Mouse (Mus musculus) cerebellum, adult 18-20 months (tissue): ENCODE results near the gene Rbms1.
A peak's percentile ranks its signal among the peaks of the same experiment; 100 is the strongest.

Experiments
- DNase-seq, 2 experiments: peaks; one replicate each; pipeline ENCODE4 v3.0.0; 2021

Gene Rbms1

GRCm38 (mm10) chr2:60914524-60915280 is 48.3 kb downstream of the Rbms1 start:
- DNase-seq: no peak

DNA sequence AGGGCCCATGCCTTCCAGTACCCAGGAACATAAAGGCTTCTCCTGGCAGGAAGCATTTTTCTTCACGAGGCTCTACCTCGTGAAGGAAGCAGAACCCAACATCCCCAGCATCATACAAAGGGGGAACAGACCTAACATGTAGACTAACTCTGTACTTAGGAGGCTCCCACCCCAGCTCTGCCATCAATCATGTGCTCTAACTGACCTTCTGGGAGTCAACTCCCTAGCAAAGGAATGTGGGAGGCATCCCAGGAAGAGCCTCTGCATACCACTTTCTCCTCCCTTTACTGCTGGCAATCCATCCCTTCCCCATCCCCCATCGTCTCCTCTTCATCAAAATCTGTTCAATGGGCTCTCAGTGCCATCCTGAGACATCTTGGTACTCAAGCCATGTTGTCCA is 49.7 kb downstream of the Rbms1 start:
- no peak for DNase-seq

DNA sequence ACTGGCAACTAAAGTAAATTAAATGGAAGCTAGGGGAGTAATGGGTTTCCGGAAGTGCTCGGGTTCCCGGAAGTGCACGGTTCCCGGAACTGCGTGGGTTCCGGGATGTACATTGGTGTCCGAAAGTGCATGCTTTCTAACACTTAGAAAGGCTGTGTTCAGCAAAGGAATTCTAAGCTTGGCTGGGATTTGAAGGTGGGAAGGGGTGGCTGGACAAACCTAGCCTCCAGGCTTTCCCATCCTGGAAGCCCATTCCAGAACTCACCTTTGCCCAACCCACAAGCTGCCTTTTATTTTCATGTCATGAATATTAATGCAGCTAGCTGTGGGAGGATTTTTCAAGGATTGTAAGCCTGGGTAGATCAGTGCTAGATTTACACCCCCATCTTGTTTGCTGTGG is 51.3 kb downstream of the Rbms1 start:
- no peak for DNase-seq

DNA sequence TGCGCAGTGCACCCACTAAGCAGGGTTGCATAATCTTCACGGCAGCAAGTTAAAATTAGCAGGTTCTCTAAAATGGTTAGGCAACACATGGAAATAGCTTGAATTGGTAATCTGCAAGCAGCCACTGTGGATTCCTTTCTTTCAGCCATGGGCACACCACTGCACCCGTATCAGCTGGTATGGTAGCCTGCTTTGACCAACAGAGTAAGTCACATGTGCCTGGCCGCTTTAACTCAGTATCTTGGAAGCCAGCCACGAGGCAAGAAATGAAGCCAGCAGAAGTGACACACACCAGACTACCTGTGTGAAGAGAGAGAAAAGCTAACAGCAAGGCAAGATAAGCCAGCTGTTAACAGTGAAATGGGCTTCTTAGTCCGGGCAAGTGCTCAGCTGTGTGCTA is 52.2 kb downstream of the Rbms1 start:
- DNase-seq: peak; percentile 6 to 15

GRCm38 (mm10) chr2:60908551-60908950 is 54.4 kb downstream of the Rbms1 start:
- no peak for DNase-seq

DNA sequence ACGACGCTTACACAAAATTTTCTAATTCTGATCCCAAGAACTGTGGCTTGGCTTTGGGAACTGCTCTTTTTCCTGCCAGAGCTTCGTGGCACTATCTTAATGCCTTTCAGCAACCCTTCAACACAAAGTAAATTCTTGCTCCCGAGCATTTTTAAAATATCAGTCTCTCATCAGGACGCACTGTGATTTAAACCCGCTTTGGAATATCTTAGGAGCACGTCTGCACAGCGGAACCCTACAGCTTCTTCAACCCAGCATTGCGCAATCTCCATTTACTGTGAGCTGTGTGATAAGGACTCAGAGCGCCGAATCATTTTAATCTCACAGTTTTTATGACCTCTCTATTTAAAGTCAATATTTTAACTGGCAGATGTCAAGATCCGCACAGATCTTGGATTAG is 54.9 kb downstream of the Rbms1 start:
- no peak for DNase-seq

- DNase-seq: no peak
These were observed 57.7 kb downstream of the Rbms1 start for GRCm38 (mm10) chr2:60905283-60905682.

GRCm38 (mm10) chr2:60904141-60904540 is 58.9 kb downstream of the Rbms1 start:
- no peak for DNase-seq

DNA sequence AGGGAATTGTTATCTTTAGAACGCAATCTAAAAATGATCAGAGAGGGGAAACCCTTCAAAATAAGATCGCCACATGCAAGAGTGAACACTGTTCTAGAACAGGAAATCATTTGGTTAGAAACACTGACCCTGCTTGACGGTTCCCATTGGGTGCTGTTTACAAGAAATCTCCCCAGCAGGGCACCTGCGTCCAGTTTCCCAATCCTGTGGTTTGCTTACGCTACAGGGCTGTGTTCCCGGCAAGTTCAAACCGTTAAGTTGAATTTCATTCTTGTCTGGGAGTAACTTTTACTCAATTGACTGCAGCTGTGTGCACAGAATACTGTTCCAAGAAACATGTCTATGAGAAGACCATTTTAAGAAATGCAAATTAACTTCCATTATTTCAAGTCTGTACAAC is 59.5 kb downstream of the Rbms1 start:
- DNase-seq: no peak

- no peak for DNase-seq
These were observed 60.4 kb downstream of the Rbms1 start for GRCm38 (mm10) chr2:60902446-60903137.

GRCm38 (mm10) chr2:60901511-60901951 is 61.5 kb downstream of the Rbms1 start:
- DNase-seq: no peak

DNA sequence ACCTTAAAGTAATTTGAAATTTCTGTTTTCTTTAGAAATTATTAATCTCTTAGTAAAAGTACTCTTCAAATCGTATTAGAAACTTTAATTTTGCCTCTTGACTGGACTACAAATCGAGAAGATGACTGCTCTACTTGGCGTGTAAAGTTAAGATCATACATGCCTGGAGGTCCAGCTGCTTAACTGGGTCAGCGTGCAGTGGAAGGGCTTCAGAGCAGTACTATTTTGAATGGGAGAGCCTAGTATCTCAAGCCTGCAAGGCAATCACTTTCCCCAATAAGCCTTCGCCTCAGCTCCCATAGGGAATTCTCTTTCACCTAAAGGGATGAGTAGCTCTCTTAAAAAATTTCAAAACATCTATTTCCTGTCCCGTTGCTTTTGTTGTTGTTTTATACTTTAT is 62.0 kb downstream of the Rbms1 start:
- no peak for DNase-seq

- DNase-seq: no peak
These were observed 70.0 kb downstream of the Rbms1 start for GRCm38 (mm10) chr2:60893042-60893441.

DNA sequence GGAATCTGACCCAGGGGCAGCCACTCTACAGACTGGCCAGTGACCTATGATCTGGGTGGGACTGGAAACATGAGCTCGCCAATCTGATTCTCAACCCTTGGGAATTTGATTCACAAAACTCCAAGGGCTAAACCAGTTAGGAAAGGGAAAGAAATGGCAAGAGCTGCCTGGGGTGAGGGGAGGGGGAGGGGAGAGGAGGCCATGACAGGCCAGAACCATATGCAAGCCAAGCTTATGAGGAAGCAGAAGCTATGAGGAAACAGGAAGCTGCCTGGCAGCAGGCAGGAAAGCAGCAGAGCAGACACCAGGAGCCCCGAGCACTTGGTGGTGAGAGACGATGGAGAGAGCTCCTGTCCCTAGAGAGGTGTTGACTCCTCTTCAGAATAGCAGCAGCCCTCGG is 79.1 kb downstream of the Rbms1 start:
- no peak for DNase-seq

- DNase-seq: no peak
These were observed 80.0 kb downstream of the Rbms1 start for GRCm38 (mm10) chr2:60883043-60883365.

DNA sequence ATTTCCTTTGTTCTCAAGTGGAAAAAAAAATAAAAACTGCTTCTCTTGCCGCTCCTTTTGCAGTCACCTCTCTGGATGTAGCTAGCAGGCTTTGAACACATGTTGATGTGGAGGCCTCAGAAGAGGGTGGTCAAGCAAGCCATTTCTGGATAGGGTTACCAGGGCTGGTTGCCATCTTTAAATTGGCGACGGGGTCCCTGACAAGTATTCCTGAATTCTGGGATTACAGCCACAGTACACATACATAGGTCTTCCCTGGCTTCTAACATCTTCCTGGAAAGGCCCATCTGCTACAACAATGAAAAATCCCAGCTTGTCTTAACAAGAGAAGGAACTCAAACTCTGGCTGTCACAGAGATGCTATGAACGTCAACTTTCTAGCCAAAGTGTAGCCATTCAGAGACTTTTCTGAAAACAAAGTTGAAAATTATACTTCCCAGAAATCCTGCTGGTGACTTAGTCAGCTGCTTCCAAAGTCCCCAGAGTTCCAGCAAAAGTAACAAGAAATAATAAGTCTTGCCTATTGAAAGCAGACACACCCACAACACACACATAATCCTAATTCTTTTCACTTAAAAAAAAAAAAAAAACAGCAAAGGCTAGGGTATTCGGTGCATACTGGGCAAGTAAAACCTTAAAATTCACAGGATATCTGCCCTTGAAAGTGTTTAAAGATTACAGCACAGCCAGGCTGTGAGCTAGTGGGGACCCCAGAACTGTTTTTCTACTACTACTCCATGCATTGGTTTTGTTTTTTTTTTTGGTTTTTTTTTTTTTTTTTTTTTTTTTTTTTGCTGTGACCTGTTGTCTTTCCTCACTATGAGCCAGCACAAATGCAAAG is 80.6 kb downstream of the Rbms1 start:
- no peak for DNase-seq

DNA sequence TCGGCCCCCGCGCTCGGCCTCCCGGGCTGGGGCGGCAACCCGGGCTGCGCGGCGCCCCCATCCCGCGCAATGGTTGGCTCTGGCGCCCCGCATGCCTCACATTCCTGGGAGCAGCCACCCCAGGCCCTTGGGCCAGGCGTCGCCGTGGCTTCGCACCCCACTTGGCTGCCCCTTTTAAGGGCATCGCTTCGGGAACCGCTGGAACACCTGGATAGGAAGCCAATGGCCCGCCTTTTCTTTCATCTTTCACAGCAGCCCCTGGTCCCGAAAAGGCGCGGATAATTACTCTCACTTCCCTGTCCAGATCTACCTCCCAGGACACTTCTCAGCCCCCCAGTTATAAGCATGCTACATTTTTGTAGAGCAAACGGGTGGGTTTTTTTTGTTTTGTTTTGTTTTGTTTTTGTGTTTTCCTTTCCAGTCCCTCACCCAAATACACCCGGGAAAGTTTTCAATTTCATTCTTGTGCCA is 81.4 kb downstream of the Rbms1 start:
- no peak for DNase-seq

- peak; percentile 32 to 71 for DNase-seq
These were observed 82.0 kb downstream of the Rbms1 start for GRCm38 (mm10) chr2:60880789-60881570.

GRCm38 (mm10) chr2:60879966-60880788 is 82.8 kb downstream of the Rbms1 start:
- no peak for DNase-seq

GRCm38 (mm10) chr2:60879141-60879818 is 83.7 kb downstream of the Rbms1 start:
- DNase-seq: no peak
